Mouse (Mus musculus): Measurements from ENCODE around the gene Rtl6.

The Rtl6 gene

GRCm38 (mm10) chr15:84557189-84557921, at the start of gene Rtl6:
Gene Rtl6, minus strand, starts transcription at chr15:84557823.
- in situ Hi-C loops (cut with MboI, MseI), result no loop called here

- in situ Hi-C loops (cut with MboI, MseI), result no loop called here
These were observed 45.8 kb upstream of the Rtl6 start for GRCm38 (mm10) chr15:84603267-84603963.

- in situ Hi-C loops (cut with MboI, MseI), result no loop called here
These were observed 43.5 kb upstream of the Rtl6 start for GRCm38 (mm10) chr15:84600977-84601595.

GRCm38 (mm10) chr15:84598911-84599310, 41.3 kb upstream of the Rtl6 start:
- in situ Hi-C loops (cut with MboI, MseI), result loop anchor here (25.0 kb wide), 1 partner anchor 1287 kb away; no protein-coding TSS in a partner anchor

- in situ Hi-C loops (cut with MboI, MseI), result loop anchor here (25.0 kb wide), 1 partner anchor 1286 kb away; no protein-coding TSS in a partner anchor
These were observed 40.2 kb upstream of the Rtl6 start for GRCm38 (mm10) chr15:84597816-84598215.

GRCm38 (mm10) chr15:84597021-84597420, 39.4 kb upstream of the Rtl6 start:
- in situ Hi-C loops (cut with MboI, MseI), result loop anchor here (25.0 kb wide), 1 partner anchor 1285 kb away; no protein-coding TSS in a partner anchor

- in situ Hi-C loops (cut with MboI, MseI), result loop anchor here (25.0 kb wide), 1 partner anchor 1283 kb away; no protein-coding TSS in a partner anchor
These were observed 37.8 kb upstream of the Rtl6 start for GRCm38 (mm10) chr15:84595241-84595945.

GRCm38 (mm10) chr15:84593514-84593913, 35.9 kb upstream of the Rtl6 start:
- in situ Hi-C loops (cut with MboI, MseI), result loop anchor here (25.0 kb wide), 1 partner anchor 1281 kb away; no protein-coding TSS in a partner anchor

GRCm38 (mm10) chr15:84592240-84592639, 34.6 kb upstream of the Rtl6 start:
- in situ Hi-C loops (cut with MboI, MseI), result loop anchor here (25.0 kb wide), 1 partner anchor 1280 kb away; no protein-coding TSS in a partner anchor

GRCm38 (mm10) chr15:84591573-84592139, 34.0 kb upstream of the Rtl6 start:
- in situ Hi-C loops (cut with MboI, MseI), result loop anchor here (25.0 kb wide), 1 partner anchor 1279 kb away; no protein-coding TSS in a partner anchor

- in situ Hi-C loops (cut with MboI, MseI), result loop anchor here (25.0 kb wide), 1 partner anchor 1276 kb away; no protein-coding TSS in a partner anchor
These were observed 30.8 kb upstream of the Rtl6 start for GRCm38 (mm10) chr15:84588371-84588821.

- in situ Hi-C loops (cut with MboI, MseI), result loop anchor here (25.0 kb wide), 1 partner anchor 1266 kb away; no protein-coding TSS in a partner anchor
These were observed 21.0 kb upstream of the Rtl6 start for GRCm38 (mm10) chr15:84578607-84579006.

GRCm38 (mm10) chr15:84577019-84577418, 19.4 kb upstream of the Rtl6 start:
- in situ Hi-C loops (cut with MboI, MseI), result loop anchor here (25.0 kb wide), 1 partner anchor 1265 kb away; no protein-coding TSS in a partner anchor

GRCm38 (mm10) chr15:84566568-84567110, 9.0 kb upstream of the Rtl6 start:
- in situ Hi-C loops (cut with MboI, MseI), result no loop called here

- in situ Hi-C loops (cut with MboI, MseI), result no loop called here
These were observed 3.9 kb upstream of the Rtl6 start for GRCm38 (mm10) chr15:84561501-84561900.

- in situ Hi-C loops (cut with MboI, MseI), result no loop called here
These were observed 949 bp downstream of the Rtl6 start for GRCm38 (mm10) chr15:84556674-84557073.

- in situ Hi-C loops (cut with MboI, MseI), result no loop called here
These were observed 6.6 kb downstream of the Rtl6 start for GRCm38 (mm10) chr15:84551065-84551464.

- in situ Hi-C loops (cut with MboI, MseI), result no loop called here
These were observed 8.3 kb downstream of the Rtl6 start for GRCm38 (mm10) chr15:84549291-84549797.

- in situ Hi-C loops (cut with MboI, MseI), result no loop called here
These were observed 11.6 kb downstream of the Rtl6 start for GRCm38 (mm10) chr15:84546028-84546427.

- in situ Hi-C loops (cut with MboI, MseI), result no loop called here
These were observed 16.4 kb downstream of the Rtl6 start for GRCm38 (mm10) chr15:84541175-84541574.

Measured in regulatory T cell (primary cell).